Mouse (Mus musculus) CH12.LX (cell line): ENCODE measurements around the gene Spryd4. TPM values are rescaled to one million over a fixed set of nuclear protein-coding genes. Genes with fewer than 3 reads are reported as not detected.
A peak's percentile ranks its signal among the peaks of the same experiment; 100 is the strongest.

Source experiments
- DNase-seq: peaks from one replicate; pipeline ENCODE4 v3.0.0-alpha.2; 2013; ENCODE audit errors: extremely low read depth
- H3K27ac ChIP-seq: 2 replicates; pipeline ENCODE4 v1.5.1; 2012; ENCODE audit warnings: low read depth, mild to moderate bottlenecking, control low read depth, moderate library complexity; ENCODE audit not compliant: insufficient read depth
- H3K27me3 ChIP-seq: replicated peaks from 2 replicates; pipeline ENCODE3; 2012; ENCODE audit warnings: inconsistent platforms
- H3K36me3 ChIP-seq, 2 experiments: replicated peaks in 1 of 2; 2 replicates each; pipeline versions ENCODE3 to v1.6.1; 2012; ENCODE audit warnings: inconsistent platforms in 1 of 2, low read length in 1 of 2, mild to moderate bottlenecking in 1 of 2, mixed read lengths in 1 of 2, moderate library complexity in 1 of 2; ENCODE audit not compliant: control insufficient read depth in 1 of 2, insufficient read depth in 1 of 2
- H3K4me1 ChIP-seq, 2 experiments: 2 replicates each; pipeline ENCODE4 v1.6.1; 2012; ENCODE audit warnings: inconsistent platforms in 1 of 2, moderate library complexity in 1 of 2; ENCODE audit not compliant: insufficient read depth in 2 of 2, control insufficient read depth in 1 of 2
- H3K4me2 ChIP-seq: 2 replicates; pipeline ENCODE4 v1.6.1; 2012; ENCODE audit warnings: low read depth, mild to moderate bottlenecking, control low read depth; ENCODE audit not compliant: poor library complexity, insufficient read depth, severe bottlenecking
- H3K4me3 ChIP-seq, 3 experiments: fragments of 150-350 bp in 1 of 3; sonication (generic) in 1 of 3; replicated peaks in 1 of 3; 2 replicates each; pipeline versions ENCODE3 to v1.5.1; 2011 to 2012; ENCODE audit warnings: low read depth in 2 of 3, low read length in 2 of 3, mild to moderate bottlenecking in 2 of 3, moderate library complexity in 2 of 3, control low read depth in 1 of 3, improper control_type of control experiment in 1 of 3, inconsistent platforms in 1 of 3, mixed read lengths in 1 of 3; ENCODE audit not compliant: poor library complexity in 1 of 3
- H3K79me2 ChIP-seq: replicated peaks from 2 replicates; pipeline ENCODE4 v1.6.1; 2012; ENCODE audit warnings: mild to moderate bottlenecking, moderate library complexity; ENCODE audit not compliant: control insufficient read depth, poor library complexity, insufficient read depth, severe bottlenecking; ENCODE audit errors: extremely low read depth
- H3K9ac ChIP-seq: 2 replicates; pipeline ENCODE4 v1.6.1; 2012; ENCODE audit warnings: low read depth, mild to moderate bottlenecking, control low read depth, moderate library complexity; ENCODE audit not compliant: insufficient read depth
- H3K9me3 ChIP-seq: replicated peaks from 2 replicates; pipeline ENCODE3; 2012; ENCODE audit warnings: low read length, inconsistent platforms, mixed read lengths
- CHD1 ChIP-seq: IDR thresholded peaks from 2 replicates; pipeline ENCODE4 v1.6.1; 2012; ENCODE audit warnings: low read depth, low read length, improper control_type of control experiment, inconsistent platforms
- CHD2 ChIP-seq: IDR thresholded peaks from 2 replicates; pipeline ENCODE4 v1.6.1; 2011; ENCODE audit warnings: low read length, improper control_type of control experiment
- CTCF ChIP-seq, 2 experiments: IDR thresholded peaks in 1 of 2; conservative IDR thresholded peaks in 1 of 2; 2 replicates each; pipeline ENCODE4 v1.5.1; 2011 to 2012; ENCODE audit warnings: low read depth in 2 of 2, low read length in 2 of 2, improper control_type of control experiment in 1 of 2, inconsistent platforms in 1 of 2, mild to moderate bottlenecking in 1 of 2, moderate library complexity in 1 of 2
- E2F4 ChIP-seq: IDR thresholded peaks from 2 replicates; pipeline ENCODE4 v1.6.1; 2011; ENCODE audit warnings: low read depth, low read length, improper control_type of control experiment; ENCODE audit not compliant: insufficient replicate concordance
- GABPA ChIP-seq: IDR thresholded peaks from 2 replicates; pipeline ENCODE4 v1.6.1; 2012; ENCODE audit warnings: low read depth, low read length, improper control_type of control experiment, inconsistent platforms; ENCODE audit not compliant: insufficient replicate concordance
- HCFC1 ChIP-seq: IDR thresholded peaks from 2 replicates; pipeline ENCODE4 v1.6.1; 2012; ENCODE audit warnings: low read depth, mild to moderate bottlenecking, inconsistent platforms, low read length, improper control_type of control experiment
- IRF4 ChIP-seq: IDR thresholded peaks from 2 replicates; pipeline ENCODE4 v1.6.1; 2014; ENCODE audit warnings: low read depth, mild to moderate bottlenecking, inconsistent platforms, low read length, improper control_type of control experiment
- JUN ChIP-seq: IDR thresholded peaks from 2 replicates; pipeline ENCODE4 v1.6.1; 2011; ENCODE audit warnings: low read depth, mild to moderate bottlenecking, low read length, improper control_type of control experiment, moderate library complexity; ENCODE audit not compliant: insufficient read depth
- JUND ChIP-seq: conservative IDR thresholded peaks from 2 replicates; pipeline ENCODE4 v1.6.1; 2011; ENCODE audit warnings: low read depth, low read length, improper control_type of control experiment
- KAT2A ChIP-seq: IDR thresholded peaks from 2 replicates; pipeline ENCODE4 v1.6.1; 2012; ENCODE audit warnings: low read length, improper control_type of control experiment, inconsistent platforms; ENCODE audit not compliant: insufficient replicate concordance
- MAX ChIP-seq: IDR thresholded peaks from 2 replicates; pipeline ENCODE4 v1.6.1; 2011; ENCODE audit warnings: low read length, improper control_type of control experiment
- MYC ChIP-seq: IDR thresholded peaks from 2 replicates; pipeline ENCODE4 v1.6.1; 2011; ENCODE audit warnings: low read depth, mild to moderate bottlenecking, improper control_type of control experiment, low read length
- NELFE ChIP-seq: IDR thresholded peaks from 2 replicates; pipeline ENCODE4 v1.6.1; 2011; ENCODE audit warnings: low read depth, low read length, improper control_type of control experiment
- POLR2A ChIP-seq: IDR thresholded peaks from 2 replicates; pipeline ENCODE4 v1.6.1; 2011; ENCODE audit warnings: low read depth, mild to moderate bottlenecking, improper control_type of control experiment, low read length
- POLR2AphosphoS2 ChIP-seq: IDR thresholded peaks from 2 replicates; pipeline ENCODE4 v1.6.1; 2011; ENCODE audit warnings: low read depth, low read length, improper control_type of control experiment
- RAD21 ChIP-seq: IDR thresholded peaks from 2 replicates; pipeline ENCODE4 v1.6.1; 2011; ENCODE audit warnings: low read depth, mild to moderate bottlenecking, low read length, improper control_type of control experiment, moderate library complexity
- RCOR1 ChIP-seq: conservative IDR thresholded peaks from 2 replicates; pipeline ENCODE4 v1.6.1; 2012; ENCODE audit warnings: low read depth, mild to moderate bottlenecking, inconsistent platforms, low read length, improper control_type of control experiment
- SIN3A ChIP-seq: IDR thresholded peaks from 2 replicates; pipeline ENCODE4 v1.6.1; 2012; ENCODE audit warnings: low read length, improper control_type of control experiment, inconsistent platforms
- SMC3 ChIP-seq: IDR thresholded peaks from 2 replicates; pipeline ENCODE4 v1.6.1; 2011; ENCODE audit warnings: low read depth, low read length, improper control_type of control experiment
- TCF12 ChIP-seq: IDR thresholded peaks from 2 replicates; pipeline ENCODE4 v1.6.1; 2014; ENCODE audit warnings: low read depth, mild to moderate bottlenecking, inconsistent platforms, low read length, improper control_type of control experiment
- UBTF ChIP-seq: IDR thresholded peaks from 2 replicates; pipeline ENCODE4 v1.6.1; 2012; ENCODE audit warnings: low read depth, mild to moderate bottlenecking, inconsistent platforms, low read length, improper control_type of control experiment, moderate library complexity
- USF1 ChIP-seq: IDR thresholded peaks from 2 replicates; pipeline ENCODE4 v1.6.1; 2014; ENCODE audit warnings: low read depth, mild to moderate bottlenecking, inconsistent platforms, low read length, improper control_type of control experiment
- USF2 ChIP-seq: conservative IDR thresholded peaks from 2 replicates; pipeline ENCODE4 v1.6.1; 2011; ENCODE audit warnings: low read depth, low read length, improper control_type of control experiment
- ZC3H11A ChIP-seq: IDR thresholded peaks from 2 replicates; pipeline ENCODE4 v1.6.1; 2012; ENCODE audit warnings: low read depth, mild to moderate bottlenecking, inconsistent platforms, low read length, improper control_type of control experiment
- dilution Hi-C: fragments of 300-500 bp; cut with MboI; formaldehyde crosslinking; loops from 2 replicates; pipeline ENCODE4 v1.14.3; 2020; ENCODE audit warnings: low sequenced_read_pairs; ENCODE audit not compliant: extremely low pct_unique_long_range_greater_than_20kb, extremely low pct_ligation_motif_present
- in situ Hi-C: fragments of 300-500 bp; cut with MboI; formaldehyde crosslinking; loops from 3 replicates; pipeline ENCODE4 v1.14.3; 2019; ENCODE audit warnings: low sequenced_read_pairs, low pct_ligation_motif_present, low pct_unique_long_range_greater_than_20kb, mixed read lengths
- polyA plus RNA-seq: library from polyadenylated mRNA; unstranded; fragments of >175 nt; gene quantifications from 2 replicates; pipeline ENCODE4 v1.2.1, GENCODE M21; 2012; ENCODE audit warnings: low read depth; ENCODE audit not compliant: insufficient read length
- total RNA-seq, 2 experiments: library from RNA; depleted of rRNA; stranded (reverse); fragments of 300-350 nt in 1 of 2; fragments of >200 nt in 1 of 2; gene quantifications; 2 replicates each; pipeline ENCODE4 v1.2.3; 2012 to 2014

Gene Spryd4
- total and polyA plus RNA-seq, 3 experiments: 24.2 to 50.2 (median 38.6) TPM

- TF ChIP-seq HCFC1 (no peak), E2F4 (no peak), SIN3A (no peak), GABPA (no peak), RCOR1 (no peak), CHD1 (no peak), CHD2 (no peak), KAT2A (no peak), JUN (no peak), USF2 (no peak), UBTF (no peak), SMC3 (no peak), NELFE (no peak), IRF4 (no peak), USF1 (no peak)
- Histone ChIP-seq H3K4me3 (no peak overlapping the region), H3K4me1 (peaks cover 4 to 15% of the 10 kb centered on the region in 2 experiments; a peak in 2 of 4 replicates), H3K9me3 (no peaks in the 10 kb centered on the region), H3K9ac (no peak overlapping the region), H3K4me2 (no peak overlapping the region), H3K27ac (no peak overlapping the region), H3K36me3 (no peaks in the 10 kb centered on the region), H3K79me2 (no peaks in the 10 kb centered on the region), H3K27me3 (no peaks in the 10 kb centered on the region)
- DNase-seq: no peak
- dilution Hi-C loops (no loop called here), in situ Hi-C loops (loop anchor here (5.0 to 25.0 kb wide), 2 partner anchors 40 to 250 kb away; no protein-coding TSS in a partner anchor)
These were observed 24.4 kb downstream of the Spryd4 start for GRCm38 (mm10) chr10:128187181-128187605.

GRCm38 (mm10) chr10:128185959-128186358 is 25.6 kb downstream of the Spryd4 start:
- TF ChIP-seq POLR2AphosphoS2 (no peak), MAX (peak; percentile 39; the same call in 1 of the 2 replicates), TCF12 (0 out of 2 replicates have a peak, but pooled peaks have one; percentile 21), ZC3H11A (peak; percentile 32; the same call in 1 of the 2 replicates), MYC (0 out of 2 replicates have a peak, but pooled peaks have one; percentile 40), GABPA (no peak), POLR2A (no peak), RAD21 (peak; percentile 96), CTCF (conservative IDR thresholded peaks at IDR 0.05 in 1 of 2, IDR thresholded peaks at IDR 0.05 in 1 of 2; ENCODE audit: low read depth in 2 of 2, low read length in 2 of 2) (peak; percentile 94 to 99), NELFE (peak; percentile 48; the same call in 1 of the 2 replicates), IRF4 (peak; percentile 29; the same call in 1 of the 2 replicates), SMC3 (peak; percentile 77), JUND (0 out of 2 replicates have a peak, but pooled peaks have one; percentile 32)
- TF ChIP-seq, all 38 proteins: peak for 10
- no peaks in the 10 kb centered on the region for H3K79me2 ChIP-seq
- H3K9me3 ChIP-seq: no peaks in the 10 kb centered on the region
- H3K9ac ChIP-seq: no peak overlapping the region
- no peak overlapping the region for H3K4me2 ChIP-seq
- in situ Hi-C loops: loop anchor here (5.0 to 25.0 kb wide), 2 partner anchors 39 to 249 kb away; no protein-coding TSS in a partner anchor
- H3K4me1 ChIP-seq: peaks cover 4 to 15% of the 10 kb centered on the region in 2 experiments; a peak in 2 of 4 replicates
- no peaks in the 10 kb centered on the region for H3K27me3 ChIP-seq
- peak; percentile 88 for DNase-seq
- no peak overlapping the region for H3K4me3 ChIP-seq
- H3K27ac ChIP-seq: no peak overlapping the region
- no peaks in the 10 kb centered on the region for H3K36me3 ChIP-seq
- dilution Hi-C loops: no loop called here
